Mouse (Mus musculus) liver, embryonic 14.5 days (tissue): ENCODE data around the gene Col4a1. TPM values are rescaled to one million over a fixed set of nuclear protein-coding genes. Genes with fewer than 3 reads are reported as not detected.

Experiments used
- ATAC-seq: fragments of 200-750 bp; cut with Nextera tagmentation; 2 replicates; pipeline ENCODE4 v1.8.0; 2017; ENCODE audit warnings: moderate number of reproducible peaks, mild to moderate bottlenecking, moderate library complexity; ENCODE audit not compliant: insufficient read depth
- DNase-seq, 3 experiments: peaks; one replicate each; pipeline ENCODE4 v3.0.0-alpha.2; 2012 to 2013; ENCODE audit warnings: low read depth in 3 of 3, low spot score in 3 of 3
- H3K27ac ChIP-seq: fragments of 300-500 bp; sonication (generic); 2 replicates; pipeline ENCODE4 v1.5.1; 2014; ENCODE audit warnings: moderate library complexity, mild to moderate bottlenecking, control low read depth, inconsistent platforms
- H3K27me3 ChIP-seq: fragments of 300-500 bp; sonication (generic); 2 replicates; pipeline ENCODE4 v1.6.1; 2014; ENCODE audit warnings: mild to moderate bottlenecking, low read length, moderate library complexity; ENCODE audit not compliant: control insufficient read depth, insufficient read depth
- H3K36me3 ChIP-seq: fragments of 300-500 bp; sonication (generic); replicated peaks from 2 replicates; pipeline ENCODE4 v1.6.1; 2014; ENCODE audit warnings: low read depth; ENCODE audit not compliant: control insufficient read depth, insufficient read depth
- H3K4me1 ChIP-seq, 2 experiments: fragments of 200-500 bp in 1 of 2; fragments of 300-500 bp in 1 of 2; sonication (generic) in 1 of 2; replicated peaks; 2 replicates each; pipeline ENCODE4 v1.6.1; 2012 to 2014; ENCODE audit warnings: antibody characterized with exemption in 1 of 2, inconsistent platforms in 1 of 2, low read length in 1 of 2; ENCODE audit not compliant: control insufficient read depth in 2 of 2, insufficient read depth in 2 of 2
- H3K4me2 ChIP-seq: fragments of 300-500 bp; sonication (generic); 2 replicates; pipeline ENCODE4 v1.6.1; 2014; ENCODE audit warnings: low read depth, mild to moderate bottlenecking, control low read depth, moderate library complexity
- H3K4me3 ChIP-seq, 2 experiments: fragments of 200-500 bp in 1 of 2; fragments of 300-500 bp in 1 of 2; sonication (generic) in 1 of 2; 2 replicates each; pipeline ENCODE4 v1.5.1; 2012 to 2014; ENCODE audit warnings: low read depth in 2 of 2, low read length in 2 of 2, mild to moderate bottlenecking in 2 of 2, control low read depth in 1 of 2, inconsistent platforms in 1 of 2, moderate library complexity in 1 of 2; ENCODE audit not compliant: insufficient read depth in 1 of 2
- H3K9ac ChIP-seq: fragments of 300-500 bp; sonication (generic); replicated peaks from 2 replicates; pipeline ENCODE4 v1.6.1; 2014; ENCODE audit warnings: mild to moderate bottlenecking, control low read depth, moderate library complexity
- H3K9me3 ChIP-seq: fragments of 300-500 bp; sonication (generic); 2 replicates; pipeline ENCODE4 v1.6.1; 2016; ENCODE audit warnings: low read length, mixed read lengths; ENCODE audit not compliant: control insufficient read depth
- CTCF ChIP-seq: IDR thresholded peaks from 2 replicates; pipeline ENCODE4 v1.5.1; 2016; ENCODE audit warnings: antibody characterized with exemption, low read depth, control low read depth
- EP300 ChIP-seq: IDR thresholded peaks from 2 replicates; pipeline ENCODE4 v1.6.1; 2016; ENCODE audit warnings: antibody characterized with exemption, low read depth
- WGBS: fragments of 180-500 bp; shearing (Covaris S2); extraction: QIAGEN DNeasy Blood & Tissue Kit; methylation state at CpG from one replicate; pipeline ENCODE4 v1.1.7; 2014; ENCODE audit not compliant: insufficient replicate concordance; 5-methylcytosine and 5-hydroxymethylcytosine counted together
- polyA plus RNA-seq, 2 experiments: library from polyadenylated mRNA; depleted of rRNA in 1 of 2; stranded (reverse) in 1 of 2; unstranded in 1 of 2; fragments of >200 nt; fragmentation: Nextera tagmentation in 1 of 2; extraction: Ambion mirVana in 1 of 2; gene quantifications; 2 replicates each; pipeline versions ENCODE4 v1.2.1 to v1.2.3; 2012 to 2014

The Col4a1 gene
- polyA plus RNA-seq, 2 experiments: 13.5 to 16.3 TPM

DNA sequence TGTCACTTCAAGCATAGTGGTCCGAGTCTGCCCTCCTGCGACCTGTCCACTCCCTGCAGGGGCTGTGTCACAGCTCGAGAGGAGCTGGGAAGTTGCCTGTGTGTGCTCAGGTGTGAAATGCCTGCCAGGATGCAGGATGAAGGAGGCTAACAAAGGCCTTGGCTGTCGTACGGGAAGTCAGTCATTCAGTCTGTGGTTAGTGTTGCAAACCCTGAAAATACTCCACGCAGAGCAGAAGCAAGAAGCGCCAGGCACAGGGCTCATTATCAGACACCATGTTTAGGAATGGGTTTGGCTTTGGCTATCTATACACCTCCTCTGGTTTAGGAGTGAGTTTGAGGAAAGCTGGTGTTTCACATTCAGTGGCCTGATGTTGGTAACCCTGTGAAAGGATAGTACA is 114.0 kb downstream of the Col4a1 start:
- H3K27ac ChIP-seq: no peak overlapping the region
- H3K4me3 ChIP-seq: no peak overlapping the region
- H3K36me3 ChIP-seq: no peaks in the 10 kb centered on the region
- no peaks in the 10 kb centered on the region for H3K9me3 ChIP-seq
- 37% methylated on average over 7 of the region's 7 CpGs for WGBS
- ATAC-seq: no peak
- no peaks in the 10 kb centered on the region for H3K27me3 ChIP-seq
- no peak for DNase-seq
- no peak overlapping the region for H3K9ac ChIP-seq
- H3K4me1 ChIP-seq: no peaks in the 10 kb centered on the region
- no peak for TF ChIP-seq EP300
- TF ChIP-seq CTCF: no peak
- H3K4me2 ChIP-seq: no peak overlapping the region

DNA sequence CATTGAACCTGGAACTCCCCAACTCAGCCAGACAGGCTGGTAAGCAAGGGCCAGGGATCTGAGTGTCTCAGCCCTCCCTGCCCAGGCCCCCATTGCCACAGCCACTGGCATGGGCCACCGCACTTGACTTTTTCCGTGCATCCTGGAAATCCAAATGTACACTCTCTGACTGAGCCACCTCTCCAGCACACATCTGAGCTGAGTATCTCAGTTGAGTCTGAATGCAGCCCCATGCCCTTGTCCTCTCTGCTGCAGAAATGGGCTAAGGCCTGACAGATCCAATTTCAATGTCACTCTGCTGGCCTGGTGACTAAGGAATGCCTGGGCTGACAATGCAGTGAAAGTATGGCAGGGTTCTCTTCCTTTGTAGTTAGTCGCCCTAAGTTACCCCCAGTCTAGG is 114.6 kb downstream of the Col4a1 start:
- H3K4me1 ChIP-seq: no peaks in the 10 kb centered on the region
- H3K36me3 ChIP-seq: no peaks in the 10 kb centered on the region
- no peak overlapping the region for H3K27ac ChIP-seq
- H3K4me3 ChIP-seq: no peak overlapping the region
- H3K9me3 ChIP-seq: no peaks in the 10 kb centered on the region
- H3K4me2 ChIP-seq: no peak overlapping the region
- TF ChIP-seq CTCF: no peak
- no peak for TF ChIP-seq EP300
- WGBS: 58% methylated on average over 3 of the region's 3 CpGs
- DNase-seq: no peak
- H3K27me3 ChIP-seq: no peaks in the 10 kb centered on the region
- H3K9ac ChIP-seq: no peak overlapping the region
- ATAC-seq: no peak

DNA sequence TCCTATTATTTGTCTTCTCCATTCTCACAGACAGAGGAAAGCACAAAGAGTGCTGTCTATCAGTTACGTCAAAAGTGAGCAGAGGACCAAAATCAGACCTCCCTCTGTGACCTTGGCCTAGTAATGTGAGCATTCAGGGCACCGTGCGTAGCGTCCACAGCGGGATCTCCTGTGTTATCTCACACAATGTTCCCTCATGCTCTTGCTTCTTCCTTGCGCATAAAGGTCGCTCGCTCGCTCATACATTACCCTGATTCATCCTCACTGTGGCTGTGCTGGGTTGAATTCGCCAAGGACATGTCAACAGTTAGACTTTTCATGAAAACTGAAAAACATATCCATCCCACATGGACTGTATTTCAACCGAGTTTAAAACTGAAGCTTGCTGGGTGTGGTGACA is 115.4 kb downstream of the Col4a1 start:
- Histone ChIP-seq H3K9ac (no peak overlapping the region), H3K27me3 (no peaks in the 10 kb centered on the region), H3K9me3 (no peaks in the 10 kb centered on the region), H3K4me1 (no peaks in the 10 kb centered on the region), H3K4me2 (no peak overlapping the region), H3K36me3 (no peaks in the 10 kb centered on the region), H3K4me3 (no peak overlapping the region), H3K27ac (no peak overlapping the region)
- DNase-seq: no peak
- ATAC-seq: no peak
- no peak for TF ChIP-seq EP300
- no peak for TF ChIP-seq CTCF
- WGBS: 69% methylated on average over 11 of the region's 11 CpGs

DNA sequence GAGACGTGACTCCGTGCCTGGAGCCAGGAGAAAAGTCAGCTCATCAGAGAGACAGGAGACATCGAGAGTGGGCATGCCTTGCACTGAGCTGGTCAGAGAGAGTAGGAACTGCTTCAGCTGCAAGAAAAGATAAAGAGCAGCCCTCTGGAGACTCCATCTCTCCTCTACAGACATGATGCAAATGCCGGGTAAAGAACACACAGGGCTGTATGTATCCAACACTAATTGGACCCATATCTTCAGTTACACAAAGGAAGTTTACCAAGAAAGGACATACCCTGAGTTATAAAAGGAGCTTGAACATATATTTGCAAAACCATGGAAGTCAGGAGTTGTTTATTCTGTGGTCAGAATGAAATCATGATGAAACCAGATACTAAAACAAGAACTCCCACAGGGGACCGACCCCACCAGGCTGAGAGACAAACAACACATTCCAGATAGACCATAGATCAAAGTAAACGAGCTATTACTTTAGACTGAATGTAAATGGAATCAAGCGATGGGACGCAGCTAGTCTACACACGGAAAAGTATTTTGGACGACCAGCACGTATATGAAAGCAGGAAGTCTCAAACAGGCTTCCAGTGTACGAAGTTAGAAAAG is 119.8 kb downstream of the Col4a1 start:
- peaks cover 8% of the 10 kb centered on the region for H3K27me3 ChIP-seq
- no peak for TF ChIP-seq CTCF
- no peak for TF ChIP-seq EP300
- H3K4me1 ChIP-seq: no peaks in the 10 kb centered on the region
- no peak overlapping the region for H3K4me3 ChIP-seq
- H3K27ac ChIP-seq: no peak overlapping the region
- no peaks in the 10 kb centered on the region for H3K9me3 ChIP-seq
- H3K36me3 ChIP-seq: no peaks in the 10 kb centered on the region
- H3K4me2 ChIP-seq: no peak overlapping the region
- WGBS: 38% methylated on average over 12 of the region's 12 CpGs
- DNase-seq (no peak), ATAC-seq (no peak)
- H3K9ac ChIP-seq: no peak overlapping the region

DNA sequence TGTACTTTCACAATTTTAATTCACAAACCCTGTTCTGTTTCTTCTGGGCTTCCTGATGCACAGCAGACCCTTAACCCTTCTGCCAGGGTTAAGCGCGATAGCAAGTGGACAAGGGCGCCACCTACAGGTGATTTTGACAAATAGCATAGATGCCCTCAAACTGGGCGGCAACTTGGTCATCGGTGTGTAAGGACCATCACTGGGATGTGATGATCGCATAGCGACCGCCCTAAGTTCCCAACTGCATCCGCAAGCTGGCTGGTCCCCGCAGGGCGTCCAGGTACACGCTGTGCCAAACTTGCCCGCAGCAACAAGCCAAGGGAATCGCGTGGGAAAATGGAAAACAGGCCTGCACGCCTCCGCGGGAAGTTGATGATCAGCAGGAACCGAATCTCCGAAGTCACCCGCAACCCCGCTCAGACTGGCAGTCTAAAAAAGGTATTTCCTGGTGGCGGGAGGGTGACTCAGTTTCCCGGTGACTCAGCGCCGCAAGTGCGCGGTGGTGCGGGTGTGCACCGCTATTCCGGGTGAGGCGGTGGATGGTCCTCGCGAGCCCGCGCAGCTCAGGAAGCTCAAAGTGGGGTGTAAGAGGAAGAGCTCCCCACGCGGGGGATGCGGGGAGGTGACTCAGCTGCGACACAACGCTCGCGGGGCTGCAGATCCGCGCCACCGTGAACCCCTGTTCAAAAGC is 124.9 kb downstream of the Col4a1 start:
- Histone ChIP-seq H3K9me3 (no peaks in the 10 kb centered on the region), H3K4me2 (peak overlapping the region; percentile 31), H3K36me3 (no peaks in the 10 kb centered on the region), H3K4me3 (no peak overlapping the region), H3K27me3 (peaks cover 11% of the 10 kb centered on the region), H3K27ac (no peak overlapping the region), H3K9ac (no peak overlapping the region), H3K4me1 (no peaks in the 10 kb centered on the region)
- DNase-seq: peak in 1 of 3 experiments; percentile 15
- no peak for ATAC-seq
- 1% methylated on average over 46 of the region's 46 CpGs for WGBS
- TF ChIP-seq CTCF (peak; percentile 91), EP300 (no peak)
